Mouse (Mus musculus): ENCODE data around the gene Hsf2bp.

Gene Hsf2bp

GRCm38 (mm10) chr17:31902630-31903198 lies 133.4 kb downstream of the Hsf2bp start:
- no peak for DNase-seq

- DNase-seq = no peak
Measured at GRCm38 (mm10) chr17:31901461-31902204, 134.5 kb downstream of the Hsf2bp start.

- DNase-seq = no peak
Measured at GRCm38 (mm10) chr17:31898941-31899340, 137.2 kb downstream of the Hsf2bp start.

GRCm38 (mm10) chr17:31897186-31897793 lies 138.9 kb downstream of the Hsf2bp start:
- DNase-seq = no peak

- DNase-seq = no peak
Measured at GRCm38 (mm10) chr17:31896751-31897150, 139.4 kb downstream of the Hsf2bp start.

- DNase-seq = no peak
Measured at GRCm38 (mm10) chr17:31896311-31896710, 139.8 kb downstream of the Hsf2bp start.
